Mouse (Mus musculus): ENCODE data around the gene Mtus2. TPM values are rescaled to one million over a fixed set of nuclear protein-coding genes. Genes with fewer than 3 reads are reported as not detected.

The Mtus2 gene
- total and polyA plus RNA-seq, 3 experiments = 0.08 TPM; not detected in 2

DNA sequence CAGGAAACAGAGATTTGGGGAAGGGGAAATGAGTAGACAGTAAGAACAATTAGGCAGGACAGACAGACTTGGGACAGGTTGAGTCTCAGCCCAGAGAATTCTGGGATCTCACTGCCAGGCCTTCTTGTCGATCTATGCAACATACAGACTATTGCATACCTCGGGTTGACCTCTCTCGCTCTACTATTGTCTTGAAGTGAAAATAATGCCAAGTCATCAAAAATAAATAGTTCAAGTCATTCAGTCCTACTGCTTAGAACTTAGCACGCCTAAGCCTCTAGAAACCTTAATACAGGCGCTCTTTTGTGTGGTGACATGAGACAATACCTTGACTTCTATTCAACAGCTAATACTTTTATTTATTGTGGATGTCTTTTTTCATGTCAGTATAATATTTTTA is 265.8 kb downstream of the Mtus2 start:
- Histone ChIP-seq H3K27me3 (ENCODE audit: control insufficient read depth in 1 of 2, insufficient read depth in 2 of 2, low read length in 2 of 2) (no peaks in the 10 kb centered on the region), H3K4me3 (ENCODE audit: control insufficient read depth in 1 of 2, insufficient read depth in 1 of 2, low read depth in 2 of 2, low read length in 2 of 2) (no peak overlapping the region), H3K36me3 (ENCODE audit: control insufficient read depth in 1 of 2, insufficient read depth in 2 of 2, low read length in 2 of 2) (no peaks in the 10 kb centered on the region), H3K27ac (ENCODE audit: control insufficient read depth, low read depth, low read length) (no peak overlapping the region), H3K4me1 (ENCODE audit: control insufficient read depth in 1 of 2, insufficient read depth in 2 of 2, low read length in 2 of 2) (no peaks in the 10 kb centered on the region), H3K9me3 (replicated peaks; ENCODE audit: insufficient read depth, low read length) (no peaks in the 10 kb centered on the region), H3K9ac (ENCODE audit: control insufficient read depth, low read depth, low read length, poor library complexity, severe bottlenecking) (no peak overlapping the region), H3K79me2 (ENCODE audit: control insufficient read depth, insufficient read depth, low read length, poor library complexity) (no peaks in the 10 kb centered on the region)
- TF ChIP-seq MAFK (IDR thresholded peaks at IDR 0.05; ENCODE audit: borderline replicate concordance, low read depth, low read length) (peak; percentile 65; the same call in 1 of the 2 replicates), UBTF (IDR thresholded peaks at IDR 0.05; ENCODE audit: borderline replicate concordance, insufficient read depth, low read depth, low read length) (no peak), POLR2AphosphoS2 (IDR thresholded peaks at IDR 0.05; ENCODE audit: low read length) (no peak), USF1 (IDR thresholded peaks at IDR 0.05; ENCODE audit: low read depth, low read length) (no peak), GABPA (IDR thresholded peaks at IDR 0.05; ENCODE audit: low read depth, low read length) (no peak), ELF1 (IDR thresholded peaks at IDR 0.05; ENCODE audit: low read depth, low read length) (no peak), MAZ (IDR thresholded peaks at IDR 0.05; ENCODE audit: low read depth, low read length) (no peak), MYB (IDR thresholded peaks at IDR 0.05; ENCODE audit: low read depth, low read length) (no peak)
- DNase-seq (ENCODE audit: low read depth, low spot score) = no peak

GRCm38 (mm10) chr5:148224004-148224403 is 266.9 kb downstream of the Mtus2 start:
- no peaks in the 10 kb centered on the region for H3K36me3 ChIP-seq (ENCODE audit: control insufficient read depth in 1 of 2, insufficient read depth in 2 of 2, low read length in 2 of 2)
- H3K27me3 ChIP-seq (ENCODE audit: control insufficient read depth in 1 of 2, insufficient read depth in 2 of 2, low read length in 2 of 2) = no peaks in the 10 kb centered on the region
- no peak overlapping the region for H3K9ac ChIP-seq (ENCODE audit: control insufficient read depth, low read depth, low read length, poor library complexity, severe bottlenecking)
- TF ChIP-seq NELFE (IDR thresholded peaks at IDR 0.05; ENCODE audit: low read depth, low read length) (no peak), MYC (IDR thresholded peaks at IDR 0.05; ENCODE audit: low read depth, low read length) (no peak), USF2 (IDR thresholded peaks at IDR 0.05; ENCODE audit: borderline replicate concordance in 1 of 2, insufficient read depth in 1 of 2, low read depth in 1 of 2, low read length in 2 of 2) (no peak), ZC3H11A (IDR thresholded peaks at IDR 0.05; ENCODE audit: low read depth, low read length) (no peak), ETS1 (IDR thresholded peaks at IDR 0.05; ENCODE audit: low read depth, low read length) (no peak), UBTF (IDR thresholded peaks at IDR 0.05; ENCODE audit: borderline replicate concordance, insufficient read depth, low read depth, low read length) (no peak), ZNF384 (IDR thresholded peaks at IDR 0.05; ENCODE audit: low read depth, low read length) (no peak)
- H3K4me3 ChIP-seq (ENCODE audit: control insufficient read depth in 1 of 2, insufficient read depth in 1 of 2, low read depth in 2 of 2, low read length in 2 of 2) = no peak overlapping the region
- H3K27ac ChIP-seq (ENCODE audit: control insufficient read depth, low read depth, low read length) = no peak overlapping the region
- no peaks in the 10 kb centered on the region for H3K79me2 ChIP-seq (ENCODE audit: control insufficient read depth, insufficient read depth, low read length, poor library complexity)
- no peaks in the 10 kb centered on the region for H3K4me1 ChIP-seq (ENCODE audit: control insufficient read depth in 1 of 2, insufficient read depth in 2 of 2, low read length in 2 of 2)
- no peak for DNase-seq (ENCODE audit: low read depth, low spot score)
- no peaks in the 10 kb centered on the region for H3K9me3 ChIP-seq (replicated peaks; ENCODE audit: insufficient read depth, low read length)

DNA sequence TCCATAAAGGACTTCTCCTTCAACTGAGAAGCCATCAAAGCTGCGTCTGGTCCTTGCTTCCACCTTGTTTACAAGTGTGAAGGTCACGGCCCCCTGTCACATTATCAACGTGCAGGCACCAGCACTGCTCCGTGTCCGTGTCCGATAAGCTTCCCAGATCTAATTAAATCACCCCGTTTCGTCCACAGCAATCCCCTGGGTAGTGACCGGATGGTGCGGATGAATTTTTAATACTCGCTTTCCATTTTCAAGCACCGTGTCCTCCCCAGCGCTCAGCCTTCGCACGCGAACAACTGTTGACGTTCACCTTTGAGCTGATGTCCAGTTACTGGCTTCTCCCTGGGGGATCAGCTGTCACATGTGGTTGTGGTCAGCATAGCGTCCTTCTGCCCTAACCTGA is 276.6 kb downstream of the Mtus2 start:
- H3K27ac ChIP-seq (ENCODE audit: control insufficient read depth, low read depth, low read length) = no peak overlapping the region

More for the DNA sequence above, 276.6 kb downstream of the Mtus2 start:
- Histone ChIP-seq H3K4me1 (ENCODE audit: control insufficient read depth in 1 of 2, insufficient read depth in 2 of 2, low read length in 2 of 2) (no peaks in the 10 kb centered on the region), H3K9me3 (replicated peaks; ENCODE audit: insufficient read depth, low read length) (no peaks in the 10 kb centered on the region), H3K9ac (ENCODE audit: control insufficient read depth, low read depth, low read length, poor library complexity, severe bottlenecking) (no peak overlapping the region), H3K36me3 (ENCODE audit: control insufficient read depth in 1 of 2, insufficient read depth in 2 of 2, low read length in 2 of 2) (no peaks in the 10 kb centered on the region), H3K4me3 (ENCODE audit: control insufficient read depth in 1 of 2, insufficient read depth in 1 of 2, low read depth in 2 of 2, low read length in 2 of 2) (no peak overlapping the region), H3K27me3 (ENCODE audit: control insufficient read depth in 1 of 2, insufficient read depth in 2 of 2, low read length in 2 of 2) (no peaks in the 10 kb centered on the region), H3K79me2 (ENCODE audit: control insufficient read depth, insufficient read depth, low read length, poor library complexity) (no peaks in the 10 kb centered on the region)
- TF ChIP-seq MEF2A (IDR thresholded peaks at IDR 0.05; ENCODE audit: extremely low read depth, insufficient replicate concordance, low read depth, low read length, poor library complexity, severe bottlenecking) (no peak), GATA1 (IDR thresholded peaks at IDR 0.05; ENCODE audit: low read depth, low read length) (no peak), TAL1 (IDR thresholded peaks at IDR 0.05; ENCODE audit: low read length) (no peak), UBTF (IDR thresholded peaks at IDR 0.05; ENCODE audit: borderline replicate concordance, insufficient read depth, low read depth, low read length) (no peak), MYC (IDR thresholded peaks at IDR 0.05; ENCODE audit: low read depth, low read length) (no peak), USF2 (IDR thresholded peaks at IDR 0.05; ENCODE audit: borderline replicate concordance in 1 of 2, insufficient read depth in 1 of 2, low read depth in 1 of 2, low read length in 2 of 2) (no peak), POLR2AphosphoS2 (IDR thresholded peaks at IDR 0.05; ENCODE audit: low read length) (no peak), CTCF (IDR thresholded peaks at IDR 0.05 in 2 of 3, conservative IDR thresholded peaks at IDR 0.05 in 1 of 3; ENCODE audit: control insufficient read depth in 1 of 3, insufficient read depth in 1 of 3, low read depth in 2 of 3, low read length in 3 of 3, poor library complexity in 1 of 3, severe bottlenecking in 1 of 3) (no peak), RCOR1 (IDR thresholded peaks at IDR 0.05; ENCODE audit: low read depth, low read length) (no peak), MYB (IDR thresholded peaks at IDR 0.05; ENCODE audit: low read depth, low read length) (no peak), POLR2A (IDR thresholded peaks at IDR 0.05; ENCODE audit: control insufficient read depth in 1 of 2, insufficient read depth in 1 of 2, low read depth in 1 of 2, low read length in 2 of 2, poor library complexity in 1 of 2) (no peak), MAFK (IDR thresholded peaks at IDR 0.05; ENCODE audit: borderline replicate concordance, low read depth, low read length) (no peak), SMC3 (IDR thresholded peaks at IDR 0.05; ENCODE audit: low read depth, low read length) (no peak), NELFE (IDR thresholded peaks at IDR 0.05; ENCODE audit: low read depth, low read length) (no peak), MXI1 (IDR thresholded peaks at IDR 0.05; ENCODE audit: low read depth, low read length) (no peak), ETS1 (IDR thresholded peaks at IDR 0.05; ENCODE audit: low read depth, low read length) (no peak), ELF1 (IDR thresholded peaks at IDR 0.05; ENCODE audit: low read depth, low read length) (no peak), ZMIZ1 (IDR thresholded peaks at IDR 0.05; ENCODE audit: low read depth, low read length) (no peak)
- DNase-seq (ENCODE audit: low read depth, low spot score) = no peak
